In the genomic region with DNA sequence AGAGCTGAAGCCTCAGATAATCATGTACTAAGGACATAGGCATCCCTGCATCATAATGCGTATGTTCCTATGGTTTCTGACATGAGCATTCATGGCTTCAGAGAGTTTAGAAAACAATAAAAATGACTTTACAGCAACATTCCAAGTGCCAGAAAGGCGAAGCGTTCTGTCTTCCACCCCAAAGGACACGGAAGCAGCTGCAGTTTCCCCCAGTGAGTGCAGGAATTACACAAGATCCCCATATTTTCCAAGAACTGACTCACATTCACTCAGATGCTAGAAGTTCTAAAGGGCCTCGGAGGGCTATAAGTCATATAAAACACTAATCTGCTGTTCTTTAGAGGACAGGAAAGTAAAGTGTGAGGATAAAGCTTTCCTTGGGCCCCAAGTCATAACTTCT, we compare ENCODE assay signal across 17 mouse cellular contexts.
"Had no signal": no experiment of that assay in that cellular context is flagged by ENCODE, and none has a peak within 500 bp of the region (broad histone marks: within the 10 kb centered on the region; RNA-seq: fewer than 3 reads in every experiment).

No protein-coding gene starts in this region.

- H3K4me2 ChIP-seq: intestine, embryonic 15.5 days; liver, embryonic 13.5 days; neural tube, embryonic 12.5 days; neural tube, embryonic 15.5 days had no signal

- H3K27me3 ChIP-seq: intestine, embryonic 15.5 days; liver, embryonic 13.5 days; megakaryocyte, embryonic 14.5 days; neural tube, embryonic 12.5 days; neural tube, embryonic 15.5 days had no signal

- H3K4me1 ChIP-seq: intestine, embryonic 15.5 days; liver, embryonic 13.5 days; megakaryocyte, embryonic 14.5 days; midbrain, embryonic 10.5 days had no signal

- H3K9me3 ChIP-seq: intestine, embryonic 15.5 days; liver, embryonic 13.5 days; midbrain, embryonic 10.5 days; neural tube, embryonic 12.5 days; neural tube, embryonic 15.5 days had no signal

- ATAC-seq: intestine, embryonic 15.5 days had no signal

- H3K27ac ChIP-seq: intestine, embryonic 15.5 days; layer of hippocampus, adult 2 months; liver, embryonic 13.5 days; midbrain, embryonic 10.5 days; neural tube, embryonic 12.5 days; neural tube, embryonic 15.5 days; stomach, postnatal 0 days had no signal

- H3K4me3 ChIP-seq: intestine, embryonic 15.5 days; layer of hippocampus, adult 2 months; liver, embryonic 13.5 days; megakaryocyte, embryonic 14.5 days; midbrain, embryonic 10.5 days; neural tube, embryonic 12.5 days; neural tube, embryonic 15.5 days had no signal

- H3K36me3 ChIP-seq: intestine, embryonic 15.5 days; liver, embryonic 13.5 days; midbrain, embryonic 10.5 days; neural tube, embryonic 12.5 days; neural tube, embryonic 15.5 days had no signal

- DNase-seq: kidney, adult 11 months; kidney, adult 8-10 months; kidney, postnatal 25 days; layer of hippocampus, adult 9-11 months; liver, embryonic 13.5 days; lung, adult 2 months; midbrain, embryonic 14.5 days; right cerebral cortex, postnatal 25 days; thymus, adult 2 months; thymus, postnatal 25 days had no signal

- H3K9ac ChIP-seq: intestine, embryonic 15.5 days; liver, embryonic 13.5 days; neural tube, embryonic 12.5 days; neural tube, embryonic 15.5 days had no signal
